Mouse (Mus musculus): ENCODE results near the gene Btbd35f20. TPM values are rescaled to one million over a fixed set of nuclear protein-coding genes. Genes with fewer than 3 reads are reported as not detected.
"Not testable (repeated sequence)": the region's sequence is repeated elsewhere in the genome, so short reads cannot be mapped to it uniquely, and the experiment has no call there.

The Btbd35f20 gene
- not detected in 2 replicates for total RNA-seq (2021)
- long read RNA-seq = 0 reads

GRCm38 (mm10) chrX:4291145-4291544 is at the start of gene Btbd35f20:
TSS of gene Btbd35f20 (minus strand) at chrX:4291245.
- DNase-seq = not testable (repeated sequence)

Other genes with a start within 250 kb of the Btbd35f20 start
- not detected in 2 replicates for gene Btbd35f28, start 94.7 kb downstream of the Btbd35f20 start, total RNA-seq (2021)
- gene Btbd35f17, start 79.4 kb upstream of the Btbd35f20 start, total RNA-seq (2021) = not detected in 2 replicates

Data from adrenal gland, postnatal 25 days (tissue).